Mouse (Mus musculus): ENCODE data around the gene Commd3.

- TF ChIP-seq CTCF (IDR thresholded peaks at IDR 0.05; ENCODE audit: control insufficient read depth, insufficient read depth, insufficient read length) (no peak), MYOD1 (IDR thresholded peaks at IDR 0.05; ENCODE audit: control insufficient read depth, insufficient read length, low read depth) (no peak), MAX (IDR thresholded peaks at IDR 0.05) (no peak), USF1 (IDR thresholded peaks at IDR 0.05; ENCODE audit: low read depth) (no peak)
These were observed 16.1 kb downstream of the Commd3 start for GRCm38 (mm10) chr2:18688286-18688685.

Data from C2C12 (cell line).